Mouse (Mus musculus) hindbrain, embryonic 15.5 days (tissue): ENCODE results near the gene Adck2. TPM values are rescaled to one million over a fixed set of nuclear protein-coding genes. Genes with fewer than 3 reads are reported as not detected.
A peak's percentile ranks its signal among the peaks of the same experiment; 100 is the strongest.

Experiments
- ATAC-seq: fragments of 200-750 bp; cut with Nextera tagmentation; 2 replicates; pipeline ENCODE4 v1.8.0; 2017; ENCODE audit warnings: low read depth, moderate number of reproducible peaks, moderate TSS enrichment; ENCODE audit not compliant: low FRiP score
- H3K27ac ChIP-seq: fragments of 300-500 bp; sonication (generic); replicated peaks from 2 replicates; pipeline ENCODE4 v1.5.1; 2015; ENCODE audit warnings: mild to moderate bottlenecking, inconsistent platforms
- H3K27me3 ChIP-seq: fragments of 300-500 bp; sonication (generic); 2 replicates; pipeline ENCODE4 v1.6.1; 2015; ENCODE audit warnings: control low read depth, inconsistent platforms
- H3K36me3 ChIP-seq: fragments of 300-500 bp; sonication (generic); 2 replicates; pipeline ENCODE4 v1.6.1; 2015; ENCODE audit warnings: control low read depth, inconsistent platforms
- H3K4me1 ChIP-seq: fragments of 300-500 bp; sonication (generic); replicated peaks from 2 replicates; pipeline ENCODE4 v1.6.1; 2015; ENCODE audit warnings: control low read depth, inconsistent platforms
- H3K4me2 ChIP-seq: fragments of 300-500 bp; sonication (generic); 2 replicates; pipeline ENCODE4 v1.6.1; 2015; ENCODE audit warnings: moderate library complexity, mild to moderate bottlenecking, inconsistent platforms
- H3K4me3 ChIP-seq: fragments of 300-500 bp; sonication (generic); 2 replicates; pipeline ENCODE4 v1.5.1; 2015; ENCODE audit warnings: mild to moderate bottlenecking, inconsistent platforms
- H3K9ac ChIP-seq: fragments of 300-500 bp; sonication (generic); 2 replicates; pipeline ENCODE4 v1.6.1; 2015; ENCODE audit warnings: inconsistent platforms
- H3K9me3 ChIP-seq: fragments of 300-500 bp; sonication (generic); 2 replicates; pipeline ENCODE4 v1.6.1; 2016; ENCODE audit warnings: control low read depth, inconsistent platforms
- WGBS: fragments of 180-500 bp; shearing (Covaris S2); methylation state at CpG from one replicate; pipeline ENCODE4 v1.1.7; 2015; 5-methylcytosine and 5-hydroxymethylcytosine counted together
- polyA plus RNA-seq: library from polyadenylated mRNA; unstranded; fragments of >200 nt; fragmentation: Nextera tagmentation; extraction: Ambion mirVana; gene quantifications from 2 replicates; pipeline ENCODE4 v1.2.1, GENCODE M21; 2015

Gene Adck2
- 41.3 and 47.1 TPM in 2 replicates for polyA plus RNA-seq

GRCm38 (mm10) chr6:39573791-39574554 lies at the start of gene Adck2:
Gene Adck2, plus strand, starts transcription at chr6:39573873.
- Histone ChIP-seq H3K27me3 (no peaks in the 10 kb centered on the region), H3K9ac (peak within 1 kb of the TSS; percentile 89), H3K4me3 (peak within 1 kb of the TSS; percentile 81), H3K4me2 (peak within 1 kb of the TSS; percentile 77), H3K36me3 (peaks cover 26% of the 10 kb centered on the region), H3K9me3 (no peaks in the 10 kb centered on the region), H3K27ac (peak within 1 kb of the TSS; percentile 96), H3K4me1 (peaks cover 17% of the 10 kb centered on the region)
- under 1% methylated on average over 49 of the region's 49 CpGs for WGBS
- peak; percentile 96 for ATAC-seq

GRCm38 (mm10) chr6:39526797-39527196 lies 46.9 kb upstream of the Adck2 start:
- WGBS = 65% methylated on average over 9 of the region's 10 CpGs
- H3K36me3 ChIP-seq = peaks cover 9% of the 10 kb centered on the region

GRCm38 (mm10) chr6:39527337-39527784 lies 46.3 kb upstream of the Adck2 start:
- peaks cover 27% of the 10 kb centered on the region for H3K4me1 ChIP-seq
- no peak overlapping the region for H3K4me2 ChIP-seq
- no peaks in the 10 kb centered on the region for H3K9me3 ChIP-seq
- no peak overlapping the region for H3K4me3 ChIP-seq
- WGBS = 80% methylated on average over 7 of the region's 7 CpGs
- peaks cover 5% of the 10 kb centered on the region; the same call in 1 of the 2 replicates for H3K36me3 ChIP-seq
- H3K27ac ChIP-seq = peak overlapping the region; percentile 86
- no peak overlapping the region for H3K9ac ChIP-seq
- ATAC-seq = no peak
- H3K27me3 ChIP-seq = no peaks in the 10 kb centered on the region

More at GRCm38 (mm10) chr6:39526797-39527196, 46.9 kb upstream of the Adck2 start:
- H3K4me2 ChIP-seq = no peak overlapping the region
- H3K27ac ChIP-seq = peak overlapping the region; percentile 86
- no peak overlapping the region for H3K9ac ChIP-seq
- no peaks in the 10 kb centered on the region for H3K9me3 ChIP-seq
- H3K4me1 ChIP-seq = peaks cover 27% of the 10 kb centered on the region
- H3K4me3 ChIP-seq = no peak overlapping the region
- no peak for ATAC-seq
- no peaks in the 10 kb centered on the region for H3K27me3 ChIP-seq

GRCm38 (mm10) chr6:39527811-39528210 lies 45.9 kb upstream of the Adck2 start:
- H3K9ac ChIP-seq = no peak overlapping the region
- peak overlapping the region; percentile 24; the same call in 1 of the 2 replicates for H3K4me2 ChIP-seq
- H3K36me3 ChIP-seq = 0 out of 2 replicates have a peak, but pooled peaks cover 4% of the 10 kb centered on the region
- peak; percentile 31; the same call in 1 of the 2 replicates for ATAC-seq
- H3K27me3 ChIP-seq = no peaks in the 10 kb centered on the region
- peaks cover 27% of the 10 kb centered on the region for H3K4me1 ChIP-seq
- WGBS = 29% methylated on average over 4 of the region's 4 CpGs
- no peak overlapping the region for H3K4me3 ChIP-seq
- H3K27ac ChIP-seq = peak overlapping the region; percentile 86
- no peaks in the 10 kb centered on the region for H3K9me3 ChIP-seq

DNA sequence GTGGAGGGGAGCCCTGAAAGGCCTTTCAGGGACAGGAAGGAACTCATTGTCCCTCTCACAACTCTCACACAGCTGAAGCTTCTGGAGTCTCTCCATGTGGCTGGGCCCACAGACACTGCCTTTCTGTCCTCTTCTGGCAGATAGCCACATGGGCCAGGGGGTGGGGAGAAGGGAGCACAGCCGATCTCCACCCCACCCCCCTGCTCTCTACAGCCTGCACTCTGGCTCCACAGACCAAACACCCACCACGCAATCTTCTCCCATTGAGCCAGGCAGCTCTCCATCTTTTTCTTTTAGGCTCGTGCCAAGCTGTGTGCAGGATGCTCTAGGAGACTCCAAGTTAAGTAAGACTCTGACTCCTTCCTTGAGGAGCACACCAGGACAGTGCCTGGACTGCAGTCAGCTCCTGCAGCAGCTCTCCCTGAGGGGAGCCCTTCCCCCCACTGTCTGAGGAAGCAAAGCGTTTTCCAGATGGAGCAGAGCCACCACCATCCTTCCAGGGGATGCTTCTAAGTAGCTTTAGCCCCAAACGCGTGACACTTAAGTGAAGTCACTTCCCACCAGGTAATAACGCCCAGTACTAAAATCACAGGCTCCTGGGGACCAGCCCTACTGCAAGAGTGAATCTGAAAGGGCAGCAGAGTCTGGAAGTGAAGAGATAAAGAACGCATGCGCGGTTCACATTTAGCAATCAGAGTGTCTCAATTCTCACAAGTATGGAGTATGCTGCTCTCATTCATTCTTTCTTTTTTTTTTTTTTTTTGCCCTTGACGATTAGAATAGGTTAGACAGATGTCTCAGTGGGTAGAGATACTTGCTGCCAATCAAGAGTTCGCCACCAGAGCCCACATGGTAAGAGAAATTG lies 44.8 kb upstream of the Adck2 start:
- Histone ChIP-seq H3K4me2 (peak overlapping the region; percentile 38), H3K27ac (peak overlapping the region; percentile 86), H3K4me1 (peaks cover 27% of the 10 kb centered on the region), H3K9ac (0 out of 2 replicates have a peak overlapping the region, but pooled peaks have one; percentile 1), H3K4me3 (no peak overlapping the region), H3K36me3 (no peaks in the 10 kb centered on the region), H3K9me3 (no peaks in the 10 kb centered on the region), H3K27me3 (no peaks in the 10 kb centered on the region)
- ATAC-seq = peak; percentile 89
- WGBS = 18% methylated on average over 12 of the region's 12 CpGs

DNA sequence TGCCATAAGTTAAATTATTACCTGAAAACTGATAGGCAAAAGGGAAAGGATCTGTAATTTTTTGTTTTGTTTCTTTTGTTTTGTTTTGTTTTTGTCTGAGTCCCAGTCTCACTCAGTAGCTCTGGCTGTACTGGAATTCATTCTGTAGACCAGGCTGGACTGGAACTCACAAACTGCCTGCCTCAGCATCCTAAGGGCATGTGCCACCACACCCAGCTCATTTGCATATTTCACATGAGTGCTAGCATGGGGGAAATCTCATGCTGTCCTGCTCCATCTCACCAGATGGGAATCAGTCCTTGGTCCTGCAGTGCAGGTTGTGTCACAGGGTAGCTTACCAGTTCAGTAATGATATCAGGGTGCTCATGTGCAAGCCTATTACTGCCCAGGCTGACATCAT lies 38.7 kb upstream of the Adck2 start:
- Histone ChIP-seq H3K9me3 (no peaks in the 10 kb centered on the region), H3K27me3 (no peaks in the 10 kb centered on the region), H3K9ac (no peak overlapping the region), H3K4me3 (no peak overlapping the region), H3K4me1 (peaks cover 18% of the 10 kb centered on the region), H3K27ac (no peak overlapping the region), H3K4me2 (no peak overlapping the region), H3K36me3 (no peaks in the 10 kb centered on the region)
- ATAC-seq = no peak

DNA sequence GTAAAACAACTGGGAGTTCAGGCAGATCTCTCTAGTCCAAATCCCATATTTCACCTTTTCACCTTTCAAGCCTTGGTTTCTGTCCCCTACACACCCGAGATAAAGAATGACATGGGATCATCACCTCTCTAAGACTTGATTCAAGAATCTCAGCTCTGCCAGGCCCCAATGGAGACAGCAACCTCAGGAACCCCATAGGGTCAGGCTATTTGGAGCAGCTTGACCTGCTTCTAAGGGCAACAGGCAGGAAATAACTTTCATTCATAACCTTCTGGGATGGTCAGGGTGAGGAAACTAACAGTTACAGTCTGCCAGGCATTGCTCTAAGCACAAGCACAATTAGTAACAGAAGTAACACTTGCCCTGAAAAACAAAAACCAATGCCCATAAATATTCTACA lies 37.1 kb upstream of the Adck2 start:
- Histone ChIP-seq H3K9me3 (no peaks in the 10 kb centered on the region), H3K27me3 (no peaks in the 10 kb centered on the region), H3K36me3 (no peaks in the 10 kb centered on the region), H3K4me1 (peaks cover 29% of the 10 kb centered on the region), H3K27ac (no peak overlapping the region), H3K4me2 (no peak overlapping the region), H3K9ac (no peak overlapping the region), H3K4me3 (no peak overlapping the region)
- WGBS = 61% methylated on average over 1 of the region's 1 CpGs
- no peak for ATAC-seq

DNA sequence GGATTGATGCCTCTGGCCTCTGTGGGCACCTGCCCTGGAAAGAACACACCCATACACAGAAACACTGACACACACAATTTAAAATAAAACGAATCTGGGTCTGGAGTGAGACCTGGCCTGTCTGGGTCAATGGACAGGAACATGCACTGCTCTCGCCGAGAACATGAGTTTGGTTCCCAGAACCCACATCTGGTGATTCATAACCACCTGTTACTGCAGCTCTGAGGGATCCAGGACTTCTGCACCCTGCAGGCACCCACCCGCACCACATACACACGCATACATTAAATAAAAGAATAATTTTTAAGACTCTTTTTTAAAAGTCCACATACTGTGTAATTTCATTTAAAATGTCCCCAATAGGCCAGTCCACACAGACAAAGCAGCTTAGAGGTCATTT lies 36.4 kb upstream of the Adck2 start:
- no peak for ATAC-seq
- H3K27me3 ChIP-seq = no peaks in the 10 kb centered on the region

GRCm38 (mm10) chr6:39538227-39538626 lies 35.4 kb upstream of the Adck2 start:
- H3K27ac ChIP-seq = no peak overlapping the region
- no peak overlapping the region for H3K4me3 ChIP-seq
- peaks cover 42% of the 10 kb centered on the region for H3K4me1 ChIP-seq
- 80% methylated on average over 8 of the region's 8 CpGs for whole genome bisulfite sequencing
- H3K9me3 ChIP-seq = no peaks in the 10 kb centered on the region
- no peak overlapping the region for H3K4me2 ChIP-seq
- no peaks in the 10 kb centered on the region for H3K27me3 ChIP-seq
- no peak overlapping the region for H3K9ac ChIP-seq
- no peak for ATAC-seq
- no peaks in the 10 kb centered on the region for H3K36me3 ChIP-seq

More for the DNA sequence above, 36.4 kb upstream of the Adck2 start:
- H3K4me2 ChIP-seq = no peak overlapping the region
- no peaks in the 10 kb centered on the region for H3K9me3 ChIP-seq
- WGBS = 96% methylated on average over 5 of the region's 5 CpGs
- H3K27ac ChIP-seq = no peak overlapping the region
- H3K9ac ChIP-seq = no peak overlapping the region
- peaks cover 32% of the 10 kb centered on the region for H3K4me1 ChIP-seq
- H3K4me3 ChIP-seq = no peak overlapping the region
- no peaks in the 10 kb centered on the region for H3K36me3 ChIP-seq

- Histone ChIP-seq H3K27me3 (no peaks in the 10 kb centered on the region), H3K4me3 (no peak overlapping the region), H3K9ac (no peak overlapping the region), H3K36me3 (no peaks in the 10 kb centered on the region), H3K4me2 (peak overlapping the region; percentile 44), H3K9me3 (no peaks in the 10 kb centered on the region), H3K4me1 (peaks cover 56% of the 10 kb centered on the region), H3K27ac (peak overlapping the region; percentile 69)
- ATAC-seq = peak; percentile 46
- WGBS = 14% methylated on average over 7 of the region's 7 CpGs
These were observed 34.0 kb upstream of the Adck2 start for GRCm38 (mm10) chr6:39539679-39540155.

DNA sequence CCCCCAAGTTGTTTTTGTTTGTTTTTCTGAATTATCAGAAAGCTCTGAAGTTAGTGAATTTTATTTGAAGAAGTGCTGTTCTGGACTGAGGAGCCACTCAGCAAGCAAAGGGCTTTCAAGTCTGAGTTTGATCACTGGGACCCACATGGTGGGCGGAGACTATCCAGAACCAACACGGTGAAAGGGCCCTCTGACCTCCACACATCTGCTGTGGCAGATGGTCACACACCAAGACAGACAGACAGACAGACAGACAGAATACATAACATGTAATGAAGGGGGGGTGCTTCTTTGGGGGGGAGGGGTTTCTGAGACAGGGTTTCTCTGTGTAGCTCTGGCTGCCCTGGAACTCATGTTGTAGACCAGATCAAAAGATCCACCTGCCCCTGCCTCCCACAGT lies 33.1 kb upstream of the Adck2 start:
- Histone ChIP-seq H3K27me3 (no peaks in the 10 kb centered on the region), H3K27ac (0 out of 2 replicates have a peak overlapping the region, but pooled peaks have one; percentile 69)
- WGBS = 42% methylated on average over 2 of the region's 2 CpGs

More for the DNA sequence above, 33.1 kb upstream of the Adck2 start:
- Histone ChIP-seq H3K9me3 (no peaks in the 10 kb centered on the region), H3K4me1 (peaks cover 62% of the 10 kb centered on the region), H3K9ac (no peak overlapping the region), H3K36me3 (no peaks in the 10 kb centered on the region), H3K4me2 (no peak overlapping the region), H3K4me3 (no peak overlapping the region)
- ATAC-seq = no peak
